Mouse (Mus musculus) forebrain, postnatal 0 days (tissue): ENCODE measurements around the gene Cnot8. TPM values are rescaled to one million over a fixed set of nuclear protein-coding genes. Genes with fewer than 3 reads are reported as not detected.
"Not testable (repeated sequence)": the region's sequence is repeated elsewhere in the genome, so short reads cannot be mapped to it uniquely, and the experiment has no call there.

Experiments used
- ATAC-seq: fragments of 200-750 bp; cut with Nextera tagmentation; 2 replicates; pipeline ENCODE4 v1.8.0; 2017; ENCODE audit warnings: mild to moderate bottlenecking, moderate library complexity
- DNase-seq: peaks from one replicate; pipeline ENCODE4 v3.0.0-alpha.2; 2015
- H3K27ac ChIP-seq: fragments of 300-500 bp; sonication (generic); 2 replicates; pipeline ENCODE4 v1.5.1; 2014; ENCODE audit warnings: low read depth, mild to moderate bottlenecking, antibody characterized with exemption, low read length, moderate library complexity, mixed read lengths
- H3K27me3 ChIP-seq: fragments of 300-500 bp; sonication (generic); 2 replicates; pipeline ENCODE4 v1.6.1; 2014; ENCODE audit warnings: mild to moderate bottlenecking, low read length, mixed read lengths; ENCODE audit not compliant: insufficient read depth
- H3K36me3 ChIP-seq: fragments of 300-500 bp; sonication (generic); 2 replicates; pipeline ENCODE4 v1.6.1; 2014; ENCODE audit warnings: mild to moderate bottlenecking, moderate library complexity; ENCODE audit not compliant: insufficient read depth
- H3K4me1 ChIP-seq: fragments of 300-500 bp; sonication (generic); 2 replicates; pipeline ENCODE4 v1.6.1; 2014; ENCODE audit warnings: antibody characterized with exemption; ENCODE audit not compliant: insufficient read depth
- H3K4me2 ChIP-seq: fragments of 300-500 bp; sonication (generic); 2 replicates; pipeline ENCODE4 v1.6.1; 2014; ENCODE audit warnings: low read depth, mild to moderate bottlenecking, moderate library complexity
- H3K4me3 ChIP-seq: fragments of 300-500 bp; sonication (generic); 2 replicates; pipeline ENCODE4 v1.5.1; 2014; ENCODE audit warnings: low read depth, low read length, mixed read lengths
- H3K9ac ChIP-seq: fragments of 300-500 bp; sonication (generic); 2 replicates; pipeline ENCODE4 v1.6.1; 2014; ENCODE audit warnings: mild to moderate bottlenecking
- H3K9me3 ChIP-seq: fragments of 300-500 bp; sonication (generic); 2 replicates; pipeline ENCODE4 v1.6.1; 2016; ENCODE audit warnings: low read length
- CTCF ChIP-seq: sonication (generic); IDR thresholded peaks from 2 replicates; pipeline ENCODE4 v1.5.1; 2016; ENCODE audit warnings: antibody characterized with exemption, control low read depth, low read depth
- WGBS: fragments of 180-500 bp; shearing (Covaris S2); extraction: QIAGEN DNeasy Blood & Tissue Kit; methylation state at CpG from one replicate; pipeline ENCODE4 v1.1.7; 2014; 5-methylcytosine and 5-hydroxymethylcytosine counted together
- polyA plus RNA-seq: library from polyadenylated mRNA; unstranded; fragments of >200 nt; fragmentation: Nextera tagmentation; extraction: Ambion mirVana; gene quantifications from 2 replicates; pipeline ENCODE4 v1.2.1, GENCODE M21; 2015
- total RNA-seq: library from RNA; depleted of rRNA; stranded (reverse); fragments of >200 nt; gene quantifications from 2 replicates; pipeline ENCODE4 v1.2.3, GENCODE M21; 2014

The Cnot8 gene
- total and polyA plus RNA-seq, 2 experiments from 2014 or later: 107 to 121 TPM

GRCm38 (mm10) chr11:58096821-58097620 is 6.9 kb upstream of the Cnot8 start:
- peak overlapping the region; percentile 56 for H3K4me2 ChIP-seq

GRCm38 (mm10) chr11:58097621-58098365 is 6.2 kb upstream of the Cnot8 start:
- ATAC-seq (no peak), DNase-seq (no peak)
- WGBS: 2% methylated on average over 33 of the region's 38 CpGs
- no peaks in the 10 kb centered on the region for H3K36me3 ChIP-seq
- no peaks in the 10 kb centered on the region for H3K9me3 ChIP-seq
- no peaks in the 10 kb centered on the region; the same call in 1 of the 2 replicates for H3K27me3 ChIP-seq
- no peaks in the 10 kb centered on the region for H3K4me1 ChIP-seq
- H3K27ac ChIP-seq: no peak overlapping the region
- no peak overlapping the region for H3K9ac ChIP-seq
- peak overlapping the region; percentile 56 for H3K4me2 ChIP-seq
- TF ChIP-seq CTCF: no peak
- H3K4me3 ChIP-seq: peak overlapping the region; percentile 24

More at GRCm38 (mm10) chr11:58096821-58097620, 6.9 kb upstream of the Cnot8 start:
- H3K9ac ChIP-seq: no peak overlapping the region
- no peaks in the 10 kb centered on the region for H3K9me3 ChIP-seq
- no peak for ATAC-seq
- H3K27me3 ChIP-seq: no peaks in the 10 kb centered on the region; the same call in 1 of the 2 replicates
- no peak overlapping the region for H3K4me3 ChIP-seq
- H3K36me3 ChIP-seq: no peaks in the 10 kb centered on the region
- no peak overlapping the region for H3K27ac ChIP-seq
- H3K4me1 ChIP-seq: no peaks in the 10 kb centered on the region
- no peak for DNase-seq
- WGBS: 38% methylated on average over 20 of the region's 20 CpGs
- no peak for TF ChIP-seq CTCF

- WGBS: 74% methylated on average over 5 of the region's 5 CpGs
- H3K9me3 ChIP-seq: not testable (repeated sequence)
Measured at GRCm38 (mm10) chr11:58098366-58098720, 5.6 kb upstream of the Cnot8 start.

GRCm38 (mm10) chr11:58100006-58100405 is 3.9 kb upstream of the Cnot8 start:
- no peak for ATAC-seq
- Histone ChIP-seq H3K9ac (no peak overlapping the region), H3K4me2 (no peak overlapping the region), H3K4me3 (no peak overlapping the region), H3K4me1 (peaks cover 7% of the 10 kb centered on the region), H3K27me3 (no peaks in the 10 kb centered on the region; the same call in 1 of the 2 replicates), H3K27ac (no peak overlapping the region), H3K36me3 (no peaks in the 10 kb centered on the region), H3K9me3 (no peaks in the 10 kb centered on the region)
- no peak for DNase-seq
- TF ChIP-seq CTCF: no peak
- 85% methylated on average over 2 of the region's 2 CpGs for WGBS

More at GRCm38 (mm10) chr11:58098366-58098720, 5.6 kb upstream of the Cnot8 start:
- H3K4me3 ChIP-seq, H3K27ac ChIP-seq, H3K4me2 ChIP-seq, H3K36me3 ChIP-seq, ATAC-seq, H3K9ac ChIP-seq, H3K4me1 ChIP-seq, DNase-seq, H3K27me3 ChIP-seq: not testable (repeated sequence)
- peak; percentile 53 for TF ChIP-seq CTCF

GRCm38 (mm10) chr11:58101194-58101720 is 2.7 kb upstream of the Cnot8 start:
- TF ChIP-seq CTCF: no peak
- Histone ChIP-seq H3K4me1 (peaks cover 14% of the 10 kb centered on the region), H3K4me2 (no peak overlapping the region), H3K9ac (no peak overlapping the region), H3K4me3 (no peak overlapping the region), H3K9me3 (no peaks in the 10 kb centered on the region), H3K27ac (no peak overlapping the region), H3K27me3 (no peaks in the 10 kb centered on the region), H3K36me3 (no peaks in the 10 kb centered on the region)
- 86% methylated on average over 4 of the region's 4 CpGs for WGBS
- DNase-seq (no peak), ATAC-seq (no peak)

GRCm38 (mm10) chr11:58102146-58102545 is 1.8 kb upstream of the Cnot8 start:
- no peaks in the 10 kb centered on the region for H3K36me3 ChIP-seq
- H3K27me3 ChIP-seq: no peaks in the 10 kb centered on the region
- WGBS: 86% methylated on average over 3 of the region's 3 CpGs
- no peak overlapping the region for H3K9ac ChIP-seq
- no peak overlapping the region for H3K27ac ChIP-seq
- peaks cover 14% of the 10 kb centered on the region for H3K4me1 ChIP-seq
- H3K9me3 ChIP-seq: no peaks in the 10 kb centered on the region
- TF ChIP-seq CTCF: no peak
- no peak overlapping the region for H3K4me3 ChIP-seq
- ATAC-seq (no peak), DNase-seq (no peak)
- H3K4me2 ChIP-seq: no peak overlapping the region
